In genomic region chr11:79610454-79610853, GRCm38 (mm10) we compare ENCODE assay signal across 9 mouse cellular contexts. TPM values are rescaled to one million over a fixed set of nuclear protein-coding genes. Genes with fewer than 3 reads are reported as not detected.
A peak's percentile ranks its signal among the peaks of the same experiment; 100 is the strongest.
DNase-seq lines count a peak whose midpoint lies in the region; ATAC-seq lines count a peak whose summit lies in the region.
"Had no signal": no experiment of that assay in that cellular context is flagged by ENCODE, and none has a peak within 500 bp of the region (broad histone marks: within the 10 kb centered on the region; RNA-seq: fewer than 3 reads in every experiment).

No protein-coding gene starts in this region.

- H3K4me1 ChIP-seq in forebrain, embryonic 12.5 days = peaks cover 72% of the 10 kb centered on the region
- H3K4me1 ChIP-seq in forebrain, embryonic 11.5 days (replicated peaks; ENCODE audit: control insufficient read depth, insufficient read depth, low read length) = peaks cover 38% of the 10 kb centered on the region
- peaks cover 42% of the 10 kb centered on the region for H3K4me1 ChIP-seq in neural tube, embryonic 12.5 days
- H3K4me1 ChIP-seq in midbrain, embryonic 10.5 days = peaks cover 99% of the 10 kb centered on the region

- H3K4me2 ChIP-seq in forebrain, embryonic 12.5 days = no peak overlapping the region
- H3K4me2 ChIP-seq in forebrain, embryonic 11.5 days (ENCODE audit: low read depth, low read length, severe bottlenecking) = no peak overlapping the region
- peak overlapping the region; percentile 4 for H3K4me2 ChIP-seq in neural tube, embryonic 12.5 days (replicated peaks)

- peak overlapping the region; percentile 37; the same call in 1 of the 2 replicates for H3K27ac ChIP-seq in forebrain, embryonic 12.5 days
- H3K27ac ChIP-seq in forebrain, embryonic 11.5 days (ENCODE audit: low read depth, low read length) = no peak overlapping the region
- H3K27ac ChIP-seq in neural tube, embryonic 12.5 days = no peak overlapping the region
- H3K27ac ChIP-seq in midbrain, embryonic 10.5 days (replicated peaks) = peak overlapping the region; percentile 84

- H3K36me3 ChIP-seq in forebrain, embryonic 12.5 days (replicated peaks) = no peaks in the 10 kb centered on the region
- no peaks in the 10 kb centered on the region for H3K36me3 ChIP-seq in forebrain, embryonic 11.5 days (ENCODE audit: control insufficient read depth, insufficient read depth, low read length)
- H3K36me3 ChIP-seq in neural tube, embryonic 12.5 days = no peaks in the 10 kb centered on the region
- H3K36me3 ChIP-seq in midbrain, embryonic 10.5 days = no peaks in the 10 kb centered on the region

- H3K27me3 ChIP-seq in forebrain, embryonic 12.5 days = peaks cover 7% of the 10 kb centered on the region
- H3K27me3 ChIP-seq in forebrain, embryonic 11.5 days (ENCODE audit: control insufficient read depth, insufficient read depth, low read length) = no peaks in the 10 kb centered on the region; the same call in 1 of the 2 replicates
- H3K27me3 ChIP-seq in neural tube, embryonic 12.5 days (replicated peaks) = no peaks in the 10 kb centered on the region
- H3K27me3 ChIP-seq in midbrain, embryonic 10.5 days (ENCODE audit: low read depth, poor library complexity, severe bottlenecking) = no peaks in the 10 kb centered on the region; the same call in 1 of the 2 replicates

- H3K4me3 ChIP-seq in forebrain, embryonic 12.5 days (replicated peaks) = no peak overlapping the region
- H3K4me3 ChIP-seq in forebrain, embryonic 11.5 days (ENCODE audit: low read depth, low read length) = no peak overlapping the region
- no peak overlapping the region for H3K4me3 ChIP-seq in neural tube, embryonic 12.5 days
- no peak overlapping the region for H3K4me3 ChIP-seq in midbrain, embryonic 10.5 days

- WGBS in forebrain, embryonic 12.5 days = 47% methylated on average over 2 of the region's 2 CpGs
- 46% methylated on average over 2 of the region's 2 CpGs for WGBS in forebrain, embryonic 11.5 days
- 61% methylated on average over 2 of the region's 2 CpGs for WGBS in neural tube, embryonic 12.5 days
- 62% methylated on average over 2 of the region's 2 CpGs for WGBS in midbrain, embryonic 10.5 days

- no peak overlapping the region for H3K9ac ChIP-seq in forebrain, embryonic 12.5 days
- H3K9ac ChIP-seq in forebrain, embryonic 11.5 days (ENCODE audit: low read length) = no peak overlapping the region
- H3K9ac ChIP-seq in neural tube, embryonic 12.5 days = no peak overlapping the region

- DNase-seq in forebrain, embryonic 11.5 days (ENCODE audit: low spot score) = no peak
- DNase-seq in neural tube, embryonic 10.5 days (ENCODE audit: extremely low spot score, low spot score) = no peak
- DNase-seq in midbrain, embryonic 10.5 days (ENCODE audit: low spot score) = no peak
- DNase-seq in retina, postnatal 1 day = no peak
- no peak for DNase-seq in lung, postnatal 14 days
- DNase-seq in kidney, postnatal 14 days = no peak
- DNase-seq: layer of hippocampus, adult 9-11 months had no signal

- no peaks in the 10 kb centered on the region for H3K9me3 ChIP-seq in forebrain, embryonic 12.5 days
- no peaks in the 10 kb centered on the region for H3K9me3 ChIP-seq in forebrain, embryonic 11.5 days (ENCODE audit: control insufficient read depth, low read length)
- H3K9me3 ChIP-seq in neural tube, embryonic 12.5 days = no peaks in the 10 kb centered on the region
- no peaks in the 10 kb centered on the region for H3K9me3 ChIP-seq in midbrain, embryonic 10.5 days (replicated peaks)

- ATAC-seq in forebrain, embryonic 12.5 days (ENCODE audit: low FRiP score) = no peak
- no peak for ATAC-seq in forebrain, embryonic 11.5 days (replicated peaks; ENCODE audit: low FRiP score)
- no peak for ATAC-seq in neural tube, embryonic 12.5 days (ENCODE audit: low FRiP score, low read depth)

RNA-seq across cellular contexts. Expression of gene Rab11fip4, which starts 19.4 kb away (rescaled TPM):
- 25.6 and 26.8 TPM in 2 replicates for polyA plus RNA-seq in forebrain, embryonic 12.5 days (2016; fragmentation: Nextera tagmentation; extraction: Ambion mirVana)
- 16.0 and 16.8 TPM in 2 replicates for polyA plus RNA-seq in forebrain, embryonic 11.5 days (2014; fragmentation: Nextera tagmentation; extraction: Ambion mirVana)
- 22.8 and 22.9 TPM in 2 replicates for polyA plus RNA-seq in neural tube, embryonic 12.5 days (2016; fragmentation: Nextera tagmentation; extraction: Ambion mirVana)
- polyA plus RNA-seq in midbrain, embryonic 10.5 days (2016; fragmentation: Nextera tagmentation; extraction: Ambion mirVana) = 18.6 and 23.4 TPM in 2 replicates

Comparison
In these comparisons a context has a peak if more than half of its experiments do, and no peak if none do; other contexts are left out.
1. H3K27ac ChIP-seq: peak in forebrain, embryonic 12.5 days (single experiment) and midbrain, embryonic 10.5 days (single experiment); none in forebrain, embryonic 11.5 days (single experiment) and neural tube, embryonic 12.5 days (single experiment).